Mouse (Mus musculus): Measurements from ENCODE around the gene Map3k7.

- TF ChIP-seq CTCF (conservative IDR thresholded peaks at IDR 0.05; ENCODE audit: low read length) (no peak), POU5F1 (IDR thresholded peaks at IDR 0.05; ENCODE audit: borderline replicate concordance, low read length) (no peak)
Observed at GRCm38 (mm10) chr4:32010808-32011207, 46.9 kb downstream of the Map3k7 start.

Data from E14TG2a.4 (cell line).